Mouse (Mus musculus): ENCODE data around the gene Clca3a2.
"Not testable (repeated sequence)": the region's sequence is repeated elsewhere in the genome, so short reads cannot be mapped to it uniquely, and the experiment has no call there.

Clca3a2 gene

GRCm38 (mm10) chr3:144747706-144748105, 71.6 kb downstream of the Clca3a2 start:
- not testable (repeated sequence) for DNase-seq (ENCODE audit: low spot score in 2 of 2)

Data from frontal cortex, postnatal 36 days (tissue).